Mouse (Mus musculus) yolk sac, embryonic 10.5 days (tissue): ENCODE measurements around the gene Ltbp2.
A peak's percentile ranks its signal among the peaks of the same experiment; 100 is the strongest.

ENCODE experiments used
- DNase-seq: peaks from one replicate; pipeline ENCODE4 v3.0.0-alpha.2; 2017; ENCODE audit warnings: low spot score

Gene Ltbp2

GRCm38 (mm10) chr12:84880091-84880490, 3.8 kb upstream of the Ltbp2 start:
- no peak for DNase-seq

GRCm38 (mm10) chr12:84875761-84876480, 411 bp downstream of the Ltbp2 start:
- no peak for DNase-seq

- DNase-seq: no peak
These were observed 2.9 kb downstream of the Ltbp2 start for GRCm38 (mm10) chr12:84873434-84873833.

GRCm38 (mm10) chr12:84872310-84872709, 4.0 kb downstream of the Ltbp2 start:
- DNase-seq: no peak

- no peak for DNase-seq
These were observed 10.9 kb downstream of the Ltbp2 start for GRCm38 (mm10) chr12:84865431-84865830.

GRCm38 (mm10) chr12:84864801-84865200, 11.5 kb downstream of the Ltbp2 start:
- no peak for DNase-seq

- DNase-seq: no peak
These were observed 13.1 kb downstream of the Ltbp2 start for GRCm38 (mm10) chr12:84863196-84863595.

GRCm38 (mm10) chr12:84862136-84862910, 14.0 kb downstream of the Ltbp2 start:
- DNase-seq: no peak

GRCm38 (mm10) chr12:84858149-84859113, 17.9 kb downstream of the Ltbp2 start:
- DNase-seq: peak; percentile 58

GRCm38 (mm10) chr12:84857706-84858105, 18.6 kb downstream of the Ltbp2 start:
- no peak for DNase-seq

- no peak for DNase-seq
These were observed 19.8 kb downstream of the Ltbp2 start for GRCm38 (mm10) chr12:84856532-84856931.

GRCm38 (mm10) chr12:84855084-84855625, 21.2 kb downstream of the Ltbp2 start:
- no peak for DNase-seq

GRCm38 (mm10) chr12:84854392-84855033, 21.8 kb downstream of the Ltbp2 start:
- DNase-seq: no peak

GRCm38 (mm10) chr12:84851403-84852040, 24.8 kb downstream of the Ltbp2 start:
- no peak for DNase-seq

- no peak for DNase-seq
These were observed 28.4 kb downstream of the Ltbp2 start for GRCm38 (mm10) chr12:84847882-84848281.

GRCm38 (mm10) chr12:84847480-84847879, 28.9 kb downstream of the Ltbp2 start:
- DNase-seq: peak; percentile 45

GRCm38 (mm10) chr12:84846594-84847014, 29.7 kb downstream of the Ltbp2 start:
- no peak for DNase-seq

- no peak for DNase-seq
These were observed 33.6 kb downstream of the Ltbp2 start for GRCm38 (mm10) chr12:84842706-84843105.

- DNase-seq: no peak
These were observed 34.9 kb downstream of the Ltbp2 start for GRCm38 (mm10) chr12:84841158-84842140.

GRCm38 (mm10) chr12:84840734-84841133, 35.6 kb downstream of the Ltbp2 start:
- no peak for DNase-seq
